Mouse (Mus musculus) cerebellum, postnatal 25 days (tissue): ENCODE measurements around the gene Tuba1a.

ENCODE experiments used
- DNase-seq, 2 experiments: peaks; one replicate each; pipeline ENCODE4 v3.0.0; 2021; ENCODE audit warnings: mixed read lengths in 2 of 2

Gene Tuba1a

GRCm38 (mm10) chr15:98954425-98955253 is 1.1 kb upstream of the Tuba1a start:
- DNase-seq = peak; percentile 74 to 77

- peak in 1 of 2 experiments; percentile 81 for DNase-seq
These were observed 627 bp downstream of the Tuba1a start for GRCm38 (mm10) chr15:98952751-98953400.

DNA sequence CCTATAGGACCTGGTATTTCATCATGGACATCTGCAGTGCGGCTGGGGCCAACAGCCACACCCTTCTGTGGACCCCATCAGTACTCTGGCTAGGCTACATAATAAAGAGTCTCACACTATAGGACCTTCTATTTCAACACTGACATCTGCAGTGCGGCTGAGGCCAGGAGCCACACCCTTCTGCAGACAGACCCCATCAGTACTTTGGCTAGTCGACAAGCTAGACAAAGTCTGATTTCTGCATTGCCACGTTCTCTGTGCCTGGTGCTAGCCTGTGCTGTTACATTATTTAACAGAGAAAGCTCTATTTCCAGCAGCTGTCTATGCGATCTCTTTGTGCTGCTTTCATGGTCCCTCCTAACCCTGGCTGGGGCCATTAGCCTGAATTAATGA is 1.4 kb downstream of the Tuba1a start:
- no peak for DNase-seq

- peak; percentile 52 to 58 for DNase-seq
These were observed 2.1 kb downstream of the Tuba1a start for GRCm38 (mm10) chr15:98951122-98952062.

- DNase-seq = no peak
These were observed 4.0 kb downstream of the Tuba1a start for GRCm38 (mm10) chr15:98949607-98949892.

DNA sequence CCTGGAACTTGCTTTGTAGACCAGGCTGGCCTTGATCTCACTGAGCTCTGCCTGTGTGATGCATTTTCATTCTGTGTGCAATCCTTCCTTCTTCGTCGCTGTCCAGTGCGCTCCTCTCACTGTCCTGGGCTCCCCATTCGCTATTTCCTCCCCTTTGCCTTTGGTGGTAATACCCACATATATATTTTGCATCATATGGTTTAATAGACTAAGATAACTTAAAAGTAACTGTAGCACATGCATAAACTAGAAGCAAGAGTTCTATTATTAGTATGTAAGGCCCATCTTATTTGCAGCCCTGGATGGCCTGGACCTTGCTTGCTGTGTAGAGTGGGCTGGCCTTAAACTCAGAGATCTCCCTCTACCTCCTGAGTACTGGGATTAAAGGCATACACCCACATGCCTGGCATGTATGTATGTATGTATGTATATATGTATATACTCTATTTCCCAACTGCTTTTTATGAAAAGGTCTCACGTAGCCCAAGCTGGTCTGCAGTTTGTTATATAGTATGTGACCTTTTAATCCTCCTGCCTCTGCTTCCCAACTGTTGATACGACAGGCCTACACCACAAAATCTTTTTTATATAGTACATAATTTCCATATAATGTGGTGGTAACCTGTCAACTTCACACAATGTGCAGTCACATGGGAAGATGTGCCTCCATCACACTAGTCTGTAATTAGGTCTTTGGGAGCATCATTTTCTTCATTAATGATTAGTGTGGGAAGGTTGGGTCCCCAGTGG is 4.5 kb downstream of the Tuba1a start:
- no peak for DNase-seq

DNA sequence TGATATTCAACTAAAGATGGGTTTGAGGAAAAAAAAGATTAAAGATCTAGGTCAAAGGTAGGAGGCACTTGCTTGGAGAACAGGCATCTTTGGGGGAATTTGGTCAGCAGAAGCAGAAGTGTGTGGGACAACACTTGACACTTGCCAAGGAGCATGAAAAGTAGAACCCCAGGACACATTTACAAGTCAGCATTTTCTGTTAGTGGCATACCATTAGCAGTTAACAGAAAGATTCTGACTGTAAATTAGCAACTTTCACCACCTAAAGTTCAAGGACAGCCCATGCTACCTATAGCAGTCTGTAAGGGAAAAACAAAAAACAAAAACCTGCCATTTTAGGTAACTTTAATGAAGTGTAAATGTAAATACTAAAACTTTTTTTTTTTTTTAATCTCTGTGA is 5.1 kb downstream of the Tuba1a start:
- DNase-seq = no peak

GRCm38 (mm10) chr15:98947884-98948283 is 5.6 kb downstream of the Tuba1a start:
- DNase-seq = no peak

DNA sequence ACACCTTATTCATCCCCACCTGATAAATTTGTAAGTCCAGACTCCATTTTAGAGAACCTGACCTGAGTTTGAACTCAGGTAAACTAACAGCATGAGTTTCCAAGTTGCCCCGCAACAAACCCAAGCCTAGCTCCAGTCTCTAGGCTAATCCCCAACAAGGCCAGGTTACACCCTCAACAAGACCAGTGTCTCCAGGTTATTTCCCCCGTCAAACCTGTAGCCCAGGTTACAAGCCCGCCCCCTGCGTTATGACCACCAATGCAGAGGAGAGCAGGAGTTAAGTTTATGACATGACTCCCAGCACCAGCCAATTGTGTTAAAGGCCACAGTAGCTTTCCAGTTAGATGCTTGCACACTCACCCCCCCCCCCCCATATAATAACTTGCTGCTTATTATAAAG is 10.4 kb downstream of the Tuba1a start:
- no peak for DNase-seq

DNA sequence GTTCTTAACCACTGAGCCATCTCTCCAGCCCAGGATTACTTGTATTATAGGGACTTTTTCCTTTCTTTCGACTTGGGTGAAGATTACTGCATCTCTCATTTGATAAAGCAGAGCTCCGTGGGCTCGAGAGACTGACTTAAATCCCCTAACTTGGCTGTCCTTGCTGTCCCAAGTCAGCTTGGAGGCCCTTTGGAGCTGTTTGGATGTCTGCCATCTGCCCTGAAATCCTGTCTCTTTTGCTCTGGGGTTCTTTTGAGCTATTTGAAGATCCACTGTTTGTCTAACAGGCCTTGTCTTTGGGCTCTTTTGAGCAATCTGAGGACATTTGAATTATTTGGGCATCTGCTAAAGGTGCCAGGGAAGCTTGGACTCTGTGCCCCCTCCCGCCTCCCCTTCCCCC is 11.4 kb downstream of the Tuba1a start:
- no peak for DNase-seq

GRCm38 (mm10) chr15:98941539-98941938 is 12.0 kb downstream of the Tuba1a start:
- no peak for DNase-seq

DNA sequence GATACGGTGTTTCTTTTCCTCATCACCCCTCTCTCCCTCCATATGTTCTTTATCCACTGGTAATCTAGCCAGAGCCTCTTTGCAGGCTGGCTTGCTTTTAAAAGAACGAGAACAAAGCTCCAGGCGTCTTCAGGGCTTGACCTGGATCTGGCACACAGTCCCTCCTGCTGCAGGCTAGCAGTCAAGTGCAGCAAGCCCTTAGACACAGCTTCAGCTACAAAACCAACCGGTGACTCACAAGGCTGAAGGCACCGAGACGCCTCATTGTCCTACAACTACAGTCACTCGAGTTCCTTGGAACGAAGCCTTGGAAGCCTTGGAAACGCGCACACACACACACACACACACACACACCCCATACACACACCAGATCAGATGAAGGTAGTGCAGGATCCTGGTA is 12.7 kb downstream of the Tuba1a start:
- peak; percentile 56 to 61 for DNase-seq

DNA sequence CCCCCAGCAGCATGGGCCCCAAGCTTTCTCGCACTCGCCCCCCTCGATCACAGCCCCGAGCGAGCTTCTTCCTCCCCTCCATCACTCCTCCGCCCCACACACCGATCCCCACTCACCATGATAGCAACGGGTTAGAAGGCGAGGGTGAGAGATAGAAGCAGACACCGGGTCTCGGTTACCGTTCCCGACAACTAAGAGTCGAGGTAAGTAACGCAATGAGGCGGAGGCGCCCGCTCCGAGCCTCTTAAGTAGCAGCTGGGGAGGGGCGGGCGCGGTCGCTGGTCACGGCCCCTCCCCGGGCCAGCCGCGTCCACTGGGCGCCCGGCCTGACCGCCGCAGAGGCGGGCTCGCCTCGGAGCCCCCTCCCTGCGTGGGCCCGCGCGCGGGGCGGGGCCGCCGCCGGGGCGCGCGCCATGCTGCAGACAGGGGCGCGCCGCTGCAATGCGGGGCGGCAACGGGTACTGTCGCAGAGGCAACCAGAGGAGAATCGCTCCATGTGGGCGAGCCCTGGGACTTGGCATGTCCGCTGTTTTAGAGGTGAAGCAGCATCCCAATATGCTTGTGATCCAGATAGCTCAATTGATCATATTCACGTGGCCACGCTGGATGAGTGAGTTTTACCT is 19.2 kb downstream of the Tuba1a start, which contains the start of gene Tuba1b:
TSS of gene Tuba1b (minus strand) at position 349 of the 623 bp plus-strand sequence.
- peak; percentile 93 to 96 for DNase-seq

DNA sequence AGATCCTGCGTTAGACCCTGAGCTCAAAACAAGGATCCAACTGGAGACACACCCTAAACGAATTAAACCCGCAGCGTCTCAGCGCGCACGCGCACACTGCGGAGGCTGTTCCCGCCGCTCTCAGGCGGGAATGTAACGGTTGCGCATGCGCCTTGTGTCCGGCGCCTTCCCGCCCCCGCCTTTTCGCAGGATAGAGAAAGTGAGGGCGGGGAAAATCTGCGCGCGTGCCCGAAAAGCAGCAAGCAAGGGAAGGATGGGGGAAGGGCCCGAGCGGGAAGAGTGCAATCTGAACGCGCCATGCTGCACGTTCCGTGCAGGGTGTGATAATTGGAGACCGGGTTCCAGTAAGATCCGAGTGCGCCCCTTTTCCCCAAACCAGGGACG is 19.7 kb downstream of the Tuba1a start:
- peak; percentile 96 to 99 for DNase-seq

DNA sequence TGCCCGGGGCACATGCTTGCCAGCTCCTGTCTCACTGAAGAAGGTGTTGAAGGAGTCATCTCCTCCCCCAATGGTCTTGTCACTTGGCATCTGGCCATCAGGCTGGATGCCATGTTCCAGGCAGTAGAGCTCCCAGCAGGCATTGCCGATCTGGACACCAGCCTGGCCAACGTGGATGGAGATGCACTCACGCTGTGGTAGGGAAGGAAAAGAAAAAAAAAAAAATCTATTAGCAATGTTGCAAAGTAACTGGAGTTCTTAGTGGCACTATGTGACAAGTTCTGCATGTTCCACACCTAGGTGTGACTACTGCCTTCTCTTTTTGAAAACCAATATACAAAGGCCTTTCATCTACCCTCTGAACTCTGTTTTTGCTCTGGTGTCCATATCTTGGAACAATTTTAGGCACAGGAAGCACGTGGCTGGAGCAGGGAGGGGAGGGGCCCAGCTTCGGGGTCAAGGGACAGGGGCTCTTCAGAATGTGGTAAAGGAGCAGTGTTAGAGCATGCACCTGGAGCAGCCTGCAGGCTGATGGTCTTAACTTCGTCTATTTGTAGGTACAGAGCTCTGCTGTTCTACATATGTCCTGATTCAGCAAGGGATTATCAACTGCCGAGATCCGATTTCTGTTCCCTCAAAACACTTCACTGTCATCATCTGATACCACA is 20.4 kb downstream of the Tuba1a start:
- peak; percentile 64 to 65 for DNase-seq

DNA sequence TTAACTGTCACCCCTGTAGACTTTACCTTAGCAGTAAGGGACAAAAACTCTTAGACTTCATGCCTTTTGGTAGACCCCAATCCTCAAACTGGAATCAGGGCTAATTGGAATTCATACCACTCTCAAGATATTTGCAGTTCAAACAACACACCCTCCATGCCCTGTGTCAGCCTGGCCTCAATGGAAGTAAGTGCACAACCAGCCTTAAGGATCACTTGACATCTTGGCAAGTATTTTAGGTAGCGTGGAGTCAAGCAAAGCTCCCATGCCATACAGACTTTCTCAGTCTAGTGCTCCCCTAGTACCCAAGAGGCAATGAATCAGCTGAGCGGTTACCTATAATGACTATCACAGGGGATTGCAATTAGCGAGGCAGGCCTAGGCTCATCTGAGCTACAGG is 22.5 kb downstream of the Tuba1a start:
- no peak for DNase-seq

- no peak for DNase-seq
These were observed 23.3 kb downstream of the Tuba1a start for GRCm38 (mm10) chr15:98930017-98930734.

DNA sequence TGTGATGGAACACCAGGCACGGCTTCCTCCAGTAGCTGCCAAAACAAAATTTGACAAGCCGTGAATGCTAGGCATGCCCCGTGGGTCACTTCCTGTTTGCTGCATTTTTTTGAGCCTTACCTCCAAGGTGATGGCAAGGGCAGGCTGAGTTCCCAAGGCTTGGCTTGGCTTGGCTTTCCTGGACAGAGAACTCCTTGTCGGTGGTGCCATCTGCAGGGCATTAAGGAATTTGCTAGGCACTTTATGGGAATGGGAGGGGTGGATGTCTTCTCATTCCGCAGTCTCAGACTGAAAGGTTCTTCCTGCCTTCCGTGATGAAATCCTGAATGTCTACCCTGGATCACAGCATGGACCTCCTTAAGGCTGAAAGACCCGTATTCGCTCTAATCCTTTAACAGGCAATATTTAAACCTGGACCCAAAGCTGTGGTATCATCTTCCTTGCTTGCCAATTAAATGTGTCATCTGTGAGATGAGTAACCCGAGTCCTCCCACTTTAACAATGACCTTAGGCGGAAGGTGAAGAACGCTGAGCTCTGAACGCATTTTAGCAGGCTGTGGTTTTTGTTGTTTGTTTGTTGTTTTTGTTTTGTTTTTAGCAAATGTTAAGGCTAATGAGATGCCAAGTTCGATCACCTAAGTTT is 24.8 kb downstream of the Tuba1a start:
- DNase-seq = peak; percentile 82 to 89

GRCm38 (mm10) chr15:98927566-98927965 is 25.9 kb downstream of the Tuba1a start:
- DNase-seq = no peak

DNA sequence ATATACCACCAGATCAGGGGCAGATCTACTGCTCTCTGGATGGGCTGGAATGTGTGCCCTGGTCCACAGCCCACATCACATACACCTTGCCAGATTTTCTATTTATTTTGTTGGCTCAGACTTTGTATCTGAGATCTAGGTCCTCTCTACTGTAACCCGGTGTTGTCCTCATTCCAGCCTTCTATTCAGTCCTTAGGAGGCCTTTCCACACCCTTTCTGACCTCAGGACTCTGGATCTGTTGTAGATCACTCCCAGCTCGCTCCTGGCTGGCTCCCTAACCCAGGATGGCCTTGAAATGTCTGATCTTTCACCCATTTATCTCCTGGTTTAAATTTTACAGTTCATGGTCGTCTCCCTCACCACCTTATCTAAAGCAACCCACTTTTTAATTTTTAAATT is 28.8 kb downstream of the Tuba1a start:
- no peak for DNase-seq
